Mouse (Mus musculus) cerebellum, adult 2 months (tissue): ENCODE results near the gene Ssr2.

Experiments used
- CTCF ChIP-seq: fragments of 200-500 bp; IDR thresholded peaks from 2 replicates; pipeline ENCODE4 v1.5.1; 2011; ENCODE audit warnings: low read depth, mild to moderate bottlenecking, control low read depth, low read length, moderate library complexity, borderline replicate concordance; ENCODE audit not compliant: insufficient read depth
- POLR2A ChIP-seq: fragments of 200-500 bp; IDR thresholded peaks from 2 replicates; pipeline ENCODE4 v1.6.1; 2011; ENCODE audit warnings: low read length, control low read depth, borderline replicate concordance; ENCODE audit not compliant: insufficient read depth

DNA sequence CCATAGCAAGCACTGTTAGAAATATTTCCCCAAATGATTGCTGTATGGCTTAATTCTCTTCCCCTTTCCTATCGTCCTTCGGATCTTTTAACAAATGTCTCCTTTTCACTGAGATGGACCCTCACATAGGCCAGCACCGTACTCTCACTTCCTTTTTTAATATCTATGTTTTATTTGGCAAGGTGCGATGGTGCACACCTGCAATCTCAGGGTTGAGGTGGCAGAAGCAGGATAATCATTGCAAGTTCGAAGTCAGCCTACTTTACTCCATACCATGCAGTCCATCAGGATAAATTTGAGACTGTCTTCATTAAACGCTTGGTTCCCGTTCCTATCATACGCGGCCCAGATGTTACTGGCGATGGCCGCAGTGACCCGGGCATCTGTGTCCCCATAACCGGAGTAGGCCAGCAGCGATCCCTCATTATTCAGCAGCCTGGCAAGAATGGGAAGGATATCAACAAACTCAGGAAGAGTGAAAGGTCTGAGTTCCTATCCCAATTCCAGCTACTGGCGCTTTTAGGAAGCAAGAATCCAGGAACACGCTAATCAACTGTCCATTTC lies 23.5 kb upstream of the Ssr2 start:
- TF ChIP-seq CTCF (no peak), POLR2A (no peak)
